Mouse (Mus musculus) kidney, embryonic 14.5 days (tissue): ENCODE measurements at regions not wholly inside any gene's neighbourhood (a gene's known extent, or its start where the extent isn't known, plus 50 kb on each side); places are given as distances from the start of the nearest gene placed in this dataset.
"Not testable (repeated sequence)": the region's sequence is repeated elsewhere in the genome, so short reads cannot be mapped to it uniquely, and the experiment has no call there.

Experiments
- ATAC-seq: fragments of 200-750 bp; cut with Nextera tagmentation; 2 replicates; pipeline ENCODE4 v1.8.0; 2017; ENCODE audit warnings: moderate number of reproducible peaks, mild to moderate bottlenecking, moderate TSS enrichment, moderate library complexity; ENCODE audit not compliant: low FRiP score, low TSS enrichment
- H3K27ac ChIP-seq: fragments of 300-500 bp; sonication (generic); 2 replicates; pipeline ENCODE4 v1.5.1; 2014; ENCODE audit warnings: low read depth, mild to moderate bottlenecking, low read length, moderate library complexity, mixed read lengths
- H3K27me3 ChIP-seq: fragments of 300-500 bp; sonication (generic); 2 replicates; pipeline ENCODE4 v1.6.1; 2014; ENCODE audit warnings: mild to moderate bottlenecking, low read length; ENCODE audit not compliant: control insufficient read depth, insufficient read depth
- H3K36me3 ChIP-seq: fragments of 300-500 bp; sonication (generic); 2 replicates; pipeline ENCODE4 v1.6.1; 2014; ENCODE audit warnings: low read length, mixed read lengths; ENCODE audit not compliant: control insufficient read depth, insufficient read depth
- H3K4me1 ChIP-seq: fragments of 300-500 bp; sonication (generic); 2 replicates; pipeline ENCODE4 v1.6.1; 2014; ENCODE audit warnings: low read length, mixed read lengths; ENCODE audit not compliant: control insufficient read depth, insufficient read depth
- H3K4me2 ChIP-seq: fragments of 300-500 bp; sonication (generic); replicated peaks from 2 replicates; pipeline ENCODE4 v1.6.1; 2014; ENCODE audit warnings: low read depth, mild to moderate bottlenecking, low read length
- H3K4me3 ChIP-seq: fragments of 300-500 bp; sonication (generic); 2 replicates; pipeline ENCODE4 v1.5.1; 2014; ENCODE audit warnings: mild to moderate bottlenecking, low read length
- H3K9ac ChIP-seq: fragments of 300-500 bp; sonication (generic); 2 replicates; pipeline ENCODE4 v1.6.1; 2014; ENCODE audit warnings: low read depth, mild to moderate bottlenecking, low read length, moderate library complexity
- H3K9me3 ChIP-seq: fragments of 300-500 bp; sonication (generic); 2 replicates; pipeline ENCODE4 v1.6.1; 2016; ENCODE audit warnings: low read length; ENCODE audit not compliant: control insufficient read depth
- WGBS: fragments of 180-500 bp; shearing (Covaris S2); extraction: QIAGEN DNeasy Blood & Tissue Kit; methylation state at CpG from one replicate; pipeline ENCODE4 v1.1.7; 2014; 5-methylcytosine and 5-hydroxymethylcytosine counted together

DNA sequence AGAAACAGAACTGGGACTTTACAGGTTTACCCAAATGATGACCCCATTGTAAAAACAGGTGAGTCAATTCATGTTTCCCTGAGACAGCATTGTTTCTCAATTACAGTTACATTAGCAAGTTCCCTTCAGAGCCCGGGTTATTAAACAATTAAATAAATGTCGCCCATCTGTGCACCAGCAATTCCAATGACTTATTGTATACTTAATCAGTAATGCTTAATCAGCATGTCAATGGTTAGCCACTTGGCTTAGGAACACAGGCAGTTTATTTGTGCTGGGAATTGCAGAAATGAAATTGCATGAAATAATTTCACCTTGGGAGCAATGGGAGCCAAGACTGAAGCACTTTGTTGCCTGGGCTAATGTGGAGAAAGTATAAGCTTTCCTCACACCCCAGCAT lies 364.3 kb downstream of the Kif2b start:
- Histone ChIP-seq H3K9ac (no peak overlapping the region), H3K4me1 (no peaks in the 10 kb centered on the region), H3K4me2 (no peak overlapping the region), H3K4me3 (no peak overlapping the region), H3K9me3 (no peaks in the 10 kb centered on the region), H3K27me3 (no peaks in the 10 kb centered on the region), H3K36me3 (no peaks in the 10 kb centered on the region), H3K27ac (no peak overlapping the region)
- WGBS = 63% methylated on average over 2 of the region's 2 CpGs
- no peak for ATAC-seq

DNA sequence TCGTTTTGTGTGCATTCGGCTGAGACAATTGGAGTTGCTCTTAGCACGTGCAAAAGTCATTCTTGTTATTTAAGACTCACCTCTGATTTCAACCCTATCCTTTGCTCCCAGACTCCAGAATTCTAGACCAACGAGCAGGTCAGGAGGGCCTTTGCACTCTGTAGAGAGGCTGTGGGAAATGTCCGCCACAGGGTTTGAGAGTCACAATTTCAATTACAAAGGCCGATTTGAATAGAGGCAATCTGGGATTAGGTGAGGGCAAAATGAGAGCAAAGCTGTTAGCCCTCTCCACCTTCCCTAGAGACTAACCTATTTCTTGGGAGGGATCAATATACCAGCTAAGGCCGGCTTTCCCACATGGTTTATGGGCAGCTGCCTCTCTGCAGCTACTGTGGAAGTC lies 370.9 kb downstream of the Kif2b start:
- Histone ChIP-seq H3K27ac (no peak overlapping the region), H3K9me3 (no peaks in the 10 kb centered on the region), H3K4me3 (no peak overlapping the region), H3K36me3 (no peaks in the 10 kb centered on the region), H3K27me3 (no peaks in the 10 kb centered on the region), H3K4me1 (no peaks in the 10 kb centered on the region), H3K4me2 (no peak overlapping the region), H3K9ac (no peak overlapping the region)
- WGBS = 35% methylated on average over 7 of the region's 7 CpGs
- no peak for ATAC-seq

DNA sequence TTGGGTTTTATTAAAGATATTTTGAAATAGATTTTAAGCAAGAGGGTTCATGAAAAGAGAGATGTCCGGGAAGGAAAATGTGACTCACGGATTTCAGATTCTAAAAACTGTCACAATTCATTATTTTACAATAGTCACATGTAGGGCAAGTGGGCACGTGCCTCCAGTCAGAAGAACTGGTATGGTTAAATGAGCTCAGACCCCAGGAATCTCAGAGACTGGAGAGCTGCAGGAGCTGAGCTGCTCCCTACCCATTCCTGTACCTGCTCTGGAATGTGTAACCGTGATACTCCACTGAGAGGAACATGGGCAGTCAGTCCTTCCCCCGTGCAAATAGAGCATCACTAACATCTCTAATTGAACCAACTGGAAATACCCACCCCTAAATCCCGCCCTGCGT lies 372.9 kb downstream of the Kif2b start:
- H3K4me3 ChIP-seq = no peak overlapping the region
- 76% methylated on average over 7 of the region's 7 CpGs for WGBS
- ATAC-seq = no peak
- H3K36me3 ChIP-seq = no peaks in the 10 kb centered on the region
- H3K4me1 ChIP-seq = no peaks in the 10 kb centered on the region
- no peak overlapping the region for H3K27ac ChIP-seq
- H3K27me3 ChIP-seq = no peaks in the 10 kb centered on the region
- H3K9ac ChIP-seq = no peak overlapping the region
- no peak overlapping the region for H3K4me2 ChIP-seq
- no peaks in the 10 kb centered on the region for H3K9me3 ChIP-seq

DNA sequence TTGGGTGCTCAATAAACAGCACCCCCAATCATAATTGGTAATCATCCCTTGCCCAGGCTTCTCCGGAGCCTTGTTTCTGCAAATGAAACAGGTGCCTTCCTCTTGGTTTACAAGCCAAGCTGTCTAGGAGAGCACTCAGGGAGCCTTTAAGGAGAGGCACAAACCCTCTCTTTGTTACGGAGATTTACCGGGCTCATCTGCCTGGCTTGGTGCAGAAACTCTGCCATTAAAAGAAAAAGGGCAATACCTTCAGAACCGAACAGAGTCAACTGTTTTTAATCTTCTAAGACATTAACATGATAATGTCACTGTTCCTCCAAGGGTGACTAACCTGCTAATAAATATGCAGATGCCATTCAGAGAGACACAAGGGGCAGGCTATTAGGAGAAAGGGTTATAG lies 380.5 kb downstream of the Kif2b start:
- no peaks in the 10 kb centered on the region for H3K9me3 ChIP-seq
- WGBS = 24% methylated on average over 4 of the region's 4 CpGs
- no peaks in the 10 kb centered on the region for H3K4me1 ChIP-seq
- H3K9ac ChIP-seq = no peak overlapping the region
- H3K27me3 ChIP-seq = no peaks in the 10 kb centered on the region
- H3K4me3 ChIP-seq = no peak overlapping the region
- H3K27ac ChIP-seq = no peak overlapping the region
- H3K36me3 ChIP-seq = no peaks in the 10 kb centered on the region
- H3K4me2 ChIP-seq = no peak overlapping the region
- no peak for ATAC-seq

DNA sequence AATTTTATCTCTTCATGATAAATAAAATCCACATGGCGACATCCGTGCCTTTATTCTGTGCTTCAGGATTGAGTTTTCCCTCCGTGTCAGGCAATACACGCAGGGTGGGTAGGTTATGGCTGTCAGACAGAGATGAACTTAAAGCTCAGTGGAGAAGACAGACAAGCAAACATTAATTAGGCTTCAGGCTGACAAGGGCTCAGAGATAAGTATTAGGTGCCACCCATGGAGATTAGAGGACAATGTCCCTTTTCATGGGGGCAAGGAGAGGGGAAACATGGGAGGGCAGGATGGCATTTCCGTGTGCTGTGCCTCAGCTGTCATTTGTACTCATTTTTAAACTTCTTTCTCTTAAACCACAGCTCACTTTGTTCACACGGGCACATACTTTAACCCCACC lies 381.0 kb downstream of the Kif2b start:
- 42% methylated on average over 6 of the region's 6 CpGs for WGBS
- Histone ChIP-seq H3K9me3 (no peaks in the 10 kb centered on the region), H3K4me1 (no peaks in the 10 kb centered on the region), H3K36me3 (no peaks in the 10 kb centered on the region), H3K4me2 (no peak overlapping the region), H3K9ac (no peak overlapping the region), H3K27me3 (no peaks in the 10 kb centered on the region), H3K4me3 (no peak overlapping the region), H3K27ac (no peak overlapping the region)
- ATAC-seq = no peak

DNA sequence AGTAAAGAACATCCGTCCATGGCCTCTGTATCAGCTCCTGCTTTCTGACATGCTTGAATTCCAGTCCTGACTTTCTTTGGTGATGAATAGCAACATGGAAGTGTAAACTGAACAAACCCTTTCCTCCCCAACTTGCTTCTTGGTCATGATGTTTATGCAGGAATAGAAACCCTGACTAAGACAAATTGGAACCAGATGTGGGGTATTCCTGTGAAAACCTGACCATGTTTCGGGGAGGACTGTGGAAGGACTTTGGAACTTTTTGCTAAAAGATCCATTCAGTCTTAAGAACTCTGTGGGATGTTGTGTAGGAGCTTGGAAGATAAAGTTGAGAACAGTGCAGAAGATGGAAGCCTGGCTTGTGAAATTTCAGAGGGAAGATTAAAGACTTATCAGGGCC lies 410.0 kb downstream of the Kif2b start:
- H3K36me3 ChIP-seq, H3K4me1 ChIP-seq, H3K4me3 ChIP-seq, H3K27ac ChIP-seq, ATAC-seq, H3K27me3 ChIP-seq, H3K9me3 ChIP-seq, H3K9ac ChIP-seq, H3K4me2 ChIP-seq: not testable (repeated sequence)
- WGBS = 37% methylated on average over 2 of the region's 2 CpGs

DNA sequence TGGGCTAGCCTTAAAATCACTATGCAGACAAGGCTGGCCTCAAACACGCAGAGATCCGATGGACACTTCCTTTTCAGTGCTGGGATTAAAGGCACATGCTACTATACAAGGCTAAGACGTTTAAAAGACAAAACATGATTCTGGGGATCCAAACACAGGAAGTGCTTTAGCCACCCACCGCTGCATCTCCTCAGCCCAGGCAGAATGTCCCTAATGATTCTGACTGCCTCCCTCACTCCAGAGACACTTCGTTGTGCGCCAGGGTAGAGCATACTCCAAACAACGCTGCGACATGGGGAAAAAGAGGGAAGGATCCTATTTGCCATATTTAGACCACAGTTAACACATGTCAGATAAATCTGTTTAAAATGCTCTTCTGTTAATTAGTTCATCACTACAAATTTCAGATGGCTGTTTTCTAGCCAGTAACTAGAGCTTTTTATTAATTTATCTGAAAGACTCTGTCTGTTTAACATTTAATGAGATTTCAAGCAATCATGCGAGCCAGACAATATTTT lies 443.5 kb downstream of the Kif2b start:
- WGBS = 71% methylated on average over 9 of the region's 9 CpGs
- no peaks in the 10 kb centered on the region for H3K36me3 ChIP-seq

DNA sequence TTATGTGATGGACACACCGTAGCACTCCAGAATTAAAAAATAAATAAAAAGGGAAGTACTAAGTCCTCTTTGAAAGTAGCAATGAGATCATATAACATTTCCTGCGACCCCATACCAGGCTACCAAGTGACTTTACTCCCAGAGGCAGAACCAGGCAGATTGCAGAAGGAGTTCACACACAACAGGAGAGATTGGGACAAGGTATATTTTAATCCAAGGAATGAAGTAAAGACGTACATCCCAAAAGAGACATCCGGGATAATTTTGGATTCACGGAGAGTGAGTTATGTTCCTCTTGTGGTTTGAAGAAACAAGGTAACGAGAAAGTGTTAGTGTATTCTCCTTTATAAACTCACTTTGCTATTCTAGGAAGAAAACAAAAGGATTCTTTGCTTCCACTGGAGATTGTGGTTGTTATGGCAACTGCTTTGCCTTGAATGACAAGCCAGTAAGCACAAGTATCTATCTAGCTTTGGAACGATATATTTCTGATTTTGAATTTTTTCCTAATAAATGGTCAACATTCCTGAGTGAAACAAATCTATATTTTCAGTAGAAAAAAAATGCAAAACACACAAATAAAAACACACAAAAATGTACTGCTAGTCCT lies 444.5 kb downstream of the Kif2b start:
- Histone ChIP-seq H3K9ac (no peak overlapping the region), H3K4me2 (no peak overlapping the region), H3K4me1 (no peaks in the 10 kb centered on the region), H3K36me3 (no peaks in the 10 kb centered on the region), H3K4me3 (no peak overlapping the region), H3K9me3 (no peaks in the 10 kb centered on the region), H3K27me3 (no peaks in the 10 kb centered on the region), H3K27ac (no peak overlapping the region)
- WGBS = 76% methylated on average over 7 of the region's 7 CpGs
- no peak for ATAC-seq

More for the DNA sequence above, 443.5 kb downstream of the Kif2b start:
- H3K9me3 ChIP-seq = no peaks in the 10 kb centered on the region
- no peaks in the 10 kb centered on the region for H3K27me3 ChIP-seq
- H3K4me1 ChIP-seq = no peaks in the 10 kb centered on the region
- no peak overlapping the region for H3K4me2 ChIP-seq
- no peak overlapping the region for H3K4me3 ChIP-seq
- H3K27ac ChIP-seq = no peak overlapping the region
- no peak for ATAC-seq
- H3K9ac ChIP-seq = no peak overlapping the region

DNA sequence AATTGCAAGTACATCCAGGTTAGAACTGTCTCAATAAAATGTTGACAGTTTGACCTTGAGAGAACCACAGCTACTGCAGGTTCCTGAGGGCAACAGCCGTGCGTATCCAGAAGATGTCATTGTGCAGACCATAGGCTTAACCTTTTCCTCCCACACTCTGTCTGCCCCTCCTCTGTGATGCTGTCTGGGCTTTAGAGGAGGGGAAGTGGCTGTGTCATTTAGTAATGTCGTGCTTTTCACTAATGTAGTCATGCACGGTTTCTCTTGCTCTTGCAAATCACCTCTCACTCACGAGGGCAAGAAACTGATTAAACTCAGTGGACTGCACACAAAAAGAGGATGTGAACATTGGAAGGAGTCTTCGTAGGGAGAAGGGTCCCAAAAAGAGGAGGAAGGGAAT lies 443.8 kb upstream of the Tom1l1 start:
- H3K36me3 ChIP-seq = no peaks in the 10 kb centered on the region

More for the DNA sequence above, 443.8 kb upstream of the Tom1l1 start:
- ATAC-seq = peak; percentile 72
- WGBS = 14% methylated on average over 6 of the region's 6 CpGs
- H3K4me2 ChIP-seq = no peak overlapping the region
- H3K9me3 ChIP-seq = no peaks in the 10 kb centered on the region
- H3K27ac ChIP-seq = no peak overlapping the region
- H3K27me3 ChIP-seq = no peaks in the 10 kb centered on the region
- no peaks in the 10 kb centered on the region for H3K4me1 ChIP-seq
- H3K9ac ChIP-seq = no peak overlapping the region
- no peak overlapping the region for H3K4me3 ChIP-seq
